Mouse (Mus musculus): ENCODE results near the gene Crtc1. TPM values are rescaled to one million over a fixed set of nuclear protein-coding genes. Genes with fewer than 3 reads are reported as not detected.
A peak's percentile ranks its signal among the peaks of the same experiment; 100 is the strongest.

The Crtc1 gene
- polyA plus RNA-seq, 1 experiment from 2014 or later, result 3.9 TPM

- peaks cover 60% of the 10 kb centered on the region for H3K4me1 ChIP-seq (replicated peaks)
- H3K4me3 ChIP-seq (replicated peaks), result no peak overlapping the region
- peak overlapping the region; percentile 40; the same call in 1 of the 2 replicates for H3K27ac ChIP-seq
- no peak for DNase-seq
- no peaks in the 10 kb centered on the region for H3K9me3 ChIP-seq (replicated peaks)
- no peak overlapping the region for H3K9ac ChIP-seq
- peak; percentile 33; the same call in 1 of the 2 replicates for ATAC-seq (ENCODE audit: low read depth)
- no peaks in the 10 kb centered on the region for H3K27me3 ChIP-seq
- no peak overlapping the region for H3K4me2 ChIP-seq
- H3K36me3 ChIP-seq, result peaks cover 93% of the 10 kb centered on the region
- WGBS (ENCODE audit: insufficient replicate concordance), result 67% methylated on average over 6 of the region's 6 CpGs
Measured at GRCm38 (mm10) chr8:70343696-70344095, 95.7 kb downstream of the Crtc1 start.

- DNase-seq (no peak), ATAC-seq (ENCODE audit: low read depth) (no peak)
- no peak overlapping the region for H3K9ac ChIP-seq
- no peak overlapping the region for H3K4me3 ChIP-seq (replicated peaks)
- H3K4me2 ChIP-seq, result no peak overlapping the region
- 86% methylated on average over 7 of the region's 7 CpGs for WGBS (ENCODE audit: insufficient replicate concordance)
- H3K4me1 ChIP-seq (replicated peaks), result peaks cover 54% of the 10 kb centered on the region
- H3K9me3 ChIP-seq (replicated peaks), result no peaks in the 10 kb centered on the region
- H3K27me3 ChIP-seq, result no peaks in the 10 kb centered on the region
- H3K27ac ChIP-seq, result no peak overlapping the region
- H3K36me3 ChIP-seq, result peaks cover 93% of the 10 kb centered on the region
Measured at GRCm38 (mm10) chr8:70343076-70343475, 96.3 kb downstream of the Crtc1 start.

- Histone ChIP-seq H3K4me3 (replicated peaks) (no peak overlapping the region), H3K36me3 (peaks cover 93% of the 10 kb centered on the region), H3K9me3 (replicated peaks) (no peaks in the 10 kb centered on the region), H3K4me1 (replicated peaks) (peaks cover 43% of the 10 kb centered on the region), H3K9ac (no peak overlapping the region), H3K4me2 (no peak overlapping the region), H3K27ac (no peak overlapping the region), H3K27me3 (no peaks in the 10 kb centered on the region)
- DNase-seq (no peak), ATAC-seq (ENCODE audit: low read depth) (no peak)
- WGBS (ENCODE audit: insufficient replicate concordance), result 86% methylated on average over 14 of the region's 14 CpGs
Measured at GRCm38 (mm10) chr8:70342007-70342406, 97.4 kb downstream of the Crtc1 start.

GRCm38 (mm10) chr8:70340659-70341058, 98.7 kb downstream of the Crtc1 start:
- Histone ChIP-seq H3K36me3 (peaks cover 94% of the 10 kb centered on the region), H3K4me2 (no peak overlapping the region), H3K4me1 (replicated peaks) (peaks cover 30% of the 10 kb centered on the region), H3K27me3 (no peaks in the 10 kb centered on the region), H3K4me3 (replicated peaks) (no peak overlapping the region), H3K9ac (no peak overlapping the region), H3K9me3 (replicated peaks) (no peaks in the 10 kb centered on the region), H3K27ac (no peak overlapping the region; the same call in 1 of the 2 replicates)
- 89% methylated on average over 7 of the region's 7 CpGs for WGBS (ENCODE audit: insufficient replicate concordance)
- ATAC-seq (ENCODE audit: low read depth), result no peak
- DNase-seq, result no peak

- whole genome bisulfite sequencing (ENCODE audit: insufficient replicate concordance), result 87% methylated on average over 7 of the region's 7 CpGs
- Histone ChIP-seq H3K4me2 (no peak overlapping the region), H3K9me3 (replicated peaks) (no peaks in the 10 kb centered on the region), H3K27me3 (no peaks in the 10 kb centered on the region), H3K36me3 (peaks cover 100% of the 10 kb centered on the region), H3K27ac (no peak overlapping the region), H3K4me3 (replicated peaks) (no peak overlapping the region), H3K9ac (no peak overlapping the region), H3K4me1 (replicated peaks) (peaks cover 12% of the 10 kb centered on the region)
- no peak for DNase-seq
- no peak for ATAC-seq (ENCODE audit: low read depth)
Measured at GRCm38 (mm10) chr8:70338931-70339330, 100.4 kb downstream of the Crtc1 start.

GRCm38 (mm10) chr8:70332878-70333202, 106.5 kb downstream of the Crtc1 start:
- 94% methylated on average over 6 of the region's 6 CpGs for WGBS (ENCODE audit: insufficient replicate concordance)
- Histone ChIP-seq H3K27ac (no peak overlapping the region), H3K36me3 (peaks cover 74% of the 10 kb centered on the region), H3K4me1 (replicated peaks) (peaks cover 44% of the 10 kb centered on the region), H3K4me2 (no peak overlapping the region), H3K9me3 (replicated peaks) (no peaks in the 10 kb centered on the region), H3K9ac (no peak overlapping the region), H3K27me3 (no peaks in the 10 kb centered on the region; the same call in 1 of the 2 replicates), H3K4me3 (replicated peaks) (no peak overlapping the region)
- ATAC-seq (ENCODE audit: low read depth) (no peak), DNase-seq (no peak)

Other genes starting within 250 kb of the Crtc1 start
- 3.5 and 5.0 TPM in 2 replicates for gene Slc25a42, start 227.3 kb downstream of the Crtc1 start, polyA plus RNA-seq (2015; fragmentation: Nextera tagmentation; extraction: Ambion mirVana)
- 12.4 and 14.3 TPM in 2 replicates for gene Sugp2, start 205.4 kb downstream of the Crtc1 start, polyA plus RNA-seq (2015; fragmentation: Nextera tagmentation; extraction: Ambion mirVana)
- gene Armc6, start 205.1 kb downstream of the Crtc1 start, polyA plus RNA-seq (2015; fragmentation: Nextera tagmentation; extraction: Ambion mirVana), result 17.4 and 18.9 TPM in 2 replicates
- 8.6 and 9.4 TPM in 2 replicates for gene Homer3, start 156.8 kb downstream of the Crtc1 start, polyA plus RNA-seq (2015; fragmentation: Nextera tagmentation; extraction: Ambion mirVana)
- gene Ddx49, start 137.1 kb downstream of the Crtc1 start, polyA plus RNA-seq (2015; fragmentation: Nextera tagmentation; extraction: Ambion mirVana), result 32.4 and 34.1 TPM in 2 replicates
- 170 and 197 TPM in 2 replicates for gene Cope, start 137.1 kb downstream of the Crtc1 start, polyA plus RNA-seq (2015; fragmentation: Nextera tagmentation; extraction: Ambion mirVana)
- 0.15 and 0.30 TPM in 2 replicates for gene Cers1, start 123.8 kb downstream of the Crtc1 start, polyA plus RNA-seq (2015; fragmentation: Nextera tagmentation; extraction: Ambion mirVana)
- 0.17 and 0.29 TPM in 2 replicates for gene Gdf1, start 109.8 kb downstream of the Crtc1 start, polyA plus RNA-seq (2015; fragmentation: Nextera tagmentation; extraction: Ambion mirVana)
- gene Upf1, start 86.3 kb downstream of the Crtc1 start, polyA plus RNA-seq (2015; fragmentation: Nextera tagmentation; extraction: Ambion mirVana), result 11.5 and 12.8 TPM in 2 replicates
- 0.48 and 0.58 TPM in 2 replicates for gene Comp, start 66.0 kb downstream of the Crtc1 start, polyA plus RNA-seq (2015; fragmentation: Nextera tagmentation; extraction: Ambion mirVana)
- 6.7 and 7.0 TPM in 2 replicates for gene Klhl26, start 37.4 kb upstream of the Crtc1 start, polyA plus RNA-seq (2015; fragmentation: Nextera tagmentation; extraction: Ambion mirVana)
- gene Tmem59l, start 47.8 kb upstream of the Crtc1 start, polyA plus RNA-seq (2015; fragmentation: Nextera tagmentation; extraction: Ambion mirVana), result 0.14 and 0.33 TPM in 2 replicates
- 3.2 and 3.6 TPM in 2 replicates for gene Crlf1, start 53.6 kb upstream of the Crtc1 start, polyA plus RNA-seq (2015; fragmentation: Nextera tagmentation; extraction: Ambion mirVana)
- 81.2 and 82.3 TPM in 2 replicates for gene Rex1bd, start 67.2 kb upstream of the Crtc1 start, polyA plus RNA-seq (2015; fragmentation: Nextera tagmentation; extraction: Ambion mirVana)
- 736 and 758 TPM in 2 replicates for gene Uba52, start 71.2 kb upstream of the Crtc1 start, polyA plus RNA-seq (2015; fragmentation: Nextera tagmentation; extraction: Ambion mirVana)
- 177 and 182 TPM in 2 replicates for gene Fkbp8, start 88.1 kb upstream of the Crtc1 start, polyA plus RNA-seq (2015; fragmentation: Nextera tagmentation; extraction: Ambion mirVana)
- 36.2 TPM in 2 replicates for gene Kxd1, start 88.4 kb upstream of the Crtc1 start, polyA plus RNA-seq (2015; fragmentation: Nextera tagmentation; extraction: Ambion mirVana)
- gene Ell, start 99.9 kb upstream of the Crtc1 start, polyA plus RNA-seq (2015; fragmentation: Nextera tagmentation; extraction: Ambion mirVana), result 9.7 and 10.5 TPM in 2 replicates
- 82.8 and 84.9 TPM in 2 replicates for gene Isyna1, start 154.8 kb upstream of the Crtc1 start, polyA plus RNA-seq (2015; fragmentation: Nextera tagmentation; extraction: Ambion mirVana)
- gene Ssbp4, start 169.3 kb upstream of the Crtc1 start, polyA plus RNA-seq (2015; fragmentation: Nextera tagmentation; extraction: Ambion mirVana), result 54.2 and 62.4 TPM in 2 replicates
- gene Lrrc25, start 176.6 kb upstream of the Crtc1 start, polyA plus RNA-seq (2015; fragmentation: Nextera tagmentation; extraction: Ambion mirVana), result 5.4 and 5.6 TPM in 2 replicates
- 3.9 and 4.1 TPM in 2 replicates for gene Gdf15, start 192.9 kb upstream of the Crtc1 start, polyA plus RNA-seq (2015; fragmentation: Nextera tagmentation; extraction: Ambion mirVana)
- 17.9 and 19.5 TPM in 2 replicates for gene Pgpep1, start 220.8 kb upstream of the Crtc1 start, polyA plus RNA-seq (2015; fragmentation: Nextera tagmentation; extraction: Ambion mirVana)
- gene Lsm4, start 233.7 kb upstream of the Crtc1 start, polyA plus RNA-seq (2015; fragmentation: Nextera tagmentation; extraction: Ambion mirVana), result 185 and 200 TPM in 2 replicates

All from liver, embryonic 13.5 days (tissue).